Mouse (Mus musculus) splenic B cell, adult 2 months (primary cell): Measurements from ENCODE around the gene Rps15.

Experiments used
- DNase-seq: peaks from one replicate; pipeline ENCODE4 v3.0.0-alpha.2; 2011; ENCODE audit warnings: low read depth, low spot score
- H3K27me3 ChIP-seq: 2 replicates; pipeline ENCODE4 v1.6.1; 2012; ENCODE audit warnings: mild to moderate bottlenecking, low read length, moderate library complexity, mixed read lengths; ENCODE audit not compliant: control insufficient read depth, poor library complexity, insufficient read depth, severe bottlenecking
- H3K36me3 ChIP-seq: 2 replicates; pipeline ENCODE4 v1.6.1; 2012; ENCODE audit warnings: mild to moderate bottlenecking, low read length, moderate library complexity, mixed read lengths; ENCODE audit not compliant: control insufficient read depth, poor library complexity, insufficient read depth, severe bottlenecking

Gene Rps15

DNA sequence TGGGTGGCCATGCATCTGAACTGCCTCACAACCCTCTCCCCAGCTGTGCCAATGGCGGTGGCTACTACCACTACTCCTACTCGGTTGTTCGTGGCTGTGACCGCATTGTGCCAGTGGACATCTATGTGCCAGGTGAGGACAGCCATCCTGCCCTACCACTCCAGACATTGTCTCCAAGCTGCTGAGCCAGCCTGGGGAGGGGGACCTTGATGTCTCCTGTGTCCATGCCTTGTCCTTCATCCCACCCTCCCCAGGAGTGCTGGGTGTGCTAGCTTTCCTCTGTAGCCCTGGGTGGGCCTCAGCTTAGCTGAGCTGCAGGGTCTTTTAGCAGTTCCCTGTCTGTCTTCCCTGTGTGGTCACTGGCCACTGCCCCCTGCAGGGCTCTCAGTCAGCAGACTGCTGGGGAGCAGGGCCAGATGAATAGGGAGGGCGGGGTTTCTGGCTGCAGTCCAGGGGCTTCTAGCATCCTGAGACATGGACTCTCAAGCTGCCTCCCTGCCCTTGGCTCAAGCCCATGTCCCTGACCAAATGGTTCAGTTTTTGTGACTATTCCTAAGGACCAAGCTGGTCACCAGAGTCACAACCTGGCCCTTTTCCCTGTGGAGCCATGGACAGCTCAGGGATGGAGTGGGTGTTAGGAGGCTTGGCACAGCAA lies 36.2 kb upstream of the Rps15 start:
- Histone ChIP-seq H3K36me3 (peaks cover 4% of the 10 kb centered on the region), H3K27me3 (no peaks in the 10 kb centered on the region)
- no peak for DNase-seq

DNA sequence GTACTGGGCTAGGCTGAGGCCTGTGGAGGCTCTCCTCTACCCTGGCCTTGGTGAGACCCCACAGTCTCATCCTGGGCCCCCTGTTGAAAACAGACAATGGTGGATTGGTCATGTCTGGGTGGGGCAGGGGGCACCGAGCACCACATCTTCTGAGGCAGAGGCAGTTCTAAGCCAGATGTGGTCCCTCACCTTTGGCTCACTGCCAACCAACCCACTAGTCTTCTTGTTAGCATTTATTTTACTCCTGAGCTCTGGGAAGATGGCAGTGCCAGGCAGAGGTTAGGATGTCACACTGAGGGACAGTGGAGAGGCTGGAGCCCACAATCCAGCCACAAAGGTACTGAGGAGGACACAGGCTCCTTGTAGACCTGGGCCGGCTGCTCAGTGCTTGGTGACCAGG lies 34.3 kb upstream of the Rps15 start:
- H3K27me3 ChIP-seq = no peaks in the 10 kb centered on the region
- peaks cover 4% of the 10 kb centered on the region for H3K36me3 ChIP-seq
- DNase-seq = no peak

DNA sequence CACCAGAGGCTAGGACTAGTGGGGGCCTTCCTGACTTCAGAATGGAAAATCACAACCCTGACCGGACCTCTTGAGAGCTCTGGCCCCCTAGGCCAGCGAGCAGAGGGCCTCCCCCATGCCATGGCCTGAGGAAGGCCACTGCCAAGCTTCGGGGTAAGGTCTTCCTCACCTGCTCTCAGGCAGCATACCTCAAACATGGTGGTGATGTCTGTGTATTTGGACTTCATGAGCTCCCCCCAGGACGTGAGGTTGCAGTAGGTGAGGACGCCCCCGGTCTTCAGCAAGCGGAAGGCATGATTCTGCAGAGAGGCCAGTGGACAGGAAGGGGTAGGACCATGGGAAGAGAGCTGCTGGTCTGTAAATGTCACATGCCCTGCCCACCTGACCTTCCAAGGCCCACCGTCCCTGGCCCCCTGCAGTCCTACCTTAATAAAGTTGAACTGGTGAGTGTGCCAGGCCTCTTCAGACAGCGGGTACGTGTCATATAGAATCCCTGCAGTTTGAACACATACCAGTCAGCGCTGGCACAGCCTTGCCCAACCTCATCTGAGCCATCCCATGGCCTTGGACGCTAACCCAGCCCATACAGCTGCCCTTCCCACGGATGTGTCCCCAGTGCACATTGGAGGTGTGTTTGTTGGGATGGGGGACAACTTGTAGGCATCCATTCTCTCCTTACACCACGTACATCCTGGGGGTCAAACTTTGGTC lies 33.3 kb upstream of the Rps15 start:
- DNase-seq = no peak
- H3K27me3 ChIP-seq = no peaks in the 10 kb centered on the region
- peaks cover 4% of the 10 kb centered on the region for H3K36me3 ChIP-seq

DNA sequence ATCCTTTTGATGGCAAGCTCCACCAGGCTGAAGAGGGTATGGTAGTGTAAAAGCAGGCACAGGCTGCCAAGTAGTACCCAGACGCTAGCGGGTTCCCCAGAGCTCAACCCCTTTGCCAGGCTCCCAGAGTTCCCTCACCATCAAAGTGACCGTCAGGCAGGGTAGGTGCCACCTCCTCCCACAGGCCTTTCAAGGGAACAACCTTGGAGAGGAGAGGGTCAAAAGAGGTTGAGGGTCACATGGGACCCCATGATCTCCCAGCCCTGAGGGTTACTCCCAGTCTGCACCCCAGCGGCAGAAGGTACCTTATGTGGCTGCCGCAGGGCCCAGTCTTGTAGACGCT lies 32.8 kb upstream of the Rps15 start:
- Histone ChIP-seq H3K36me3 (peaks cover 4% of the 10 kb centered on the region), H3K27me3 (no peaks in the 10 kb centered on the region)
- DNase-seq = no peak

DNA sequence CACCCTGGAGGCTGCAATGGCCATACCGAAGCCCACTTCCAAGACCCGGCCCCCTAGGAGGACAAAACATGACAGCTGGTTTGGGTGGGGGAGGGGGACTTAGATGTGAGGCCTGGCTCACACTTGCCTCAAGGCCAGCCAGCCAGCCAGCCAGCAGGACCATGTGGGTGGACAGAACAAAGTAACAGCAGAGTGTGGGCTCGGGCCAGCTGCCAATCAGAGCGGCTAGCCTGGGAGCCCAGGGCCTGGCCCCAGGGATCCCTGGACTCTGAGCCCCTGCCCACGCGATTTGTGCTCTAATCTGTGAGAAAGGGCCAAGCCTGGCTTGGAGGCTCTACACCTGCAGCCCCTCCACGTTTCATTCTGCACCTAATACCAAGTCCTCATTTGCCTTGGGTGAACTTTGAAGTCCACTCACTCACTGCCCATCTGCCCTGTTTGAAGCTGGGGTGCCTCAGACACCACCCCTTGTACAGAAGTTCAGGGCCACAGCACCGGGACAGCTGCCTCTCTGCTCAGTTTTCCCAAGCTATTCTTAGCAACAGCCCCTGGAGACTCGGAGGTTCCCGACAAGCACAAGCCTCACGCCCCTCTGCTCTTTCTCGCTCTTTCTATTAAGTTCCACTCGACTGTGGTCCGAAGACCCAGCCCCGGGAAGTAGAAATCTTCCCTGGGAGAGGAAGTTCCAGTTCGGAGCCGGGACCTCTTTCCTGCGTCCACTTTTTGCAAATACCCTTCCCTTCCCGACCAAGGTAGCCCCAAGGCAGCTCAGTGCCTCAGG lies 32.2 kb upstream of the Rps15 start:
- Histone ChIP-seq H3K27me3 (no peaks in the 10 kb centered on the region), H3K36me3 (peaks cover 4% of the 10 kb centered on the region)
- DNase-seq = no peak

DNA sequence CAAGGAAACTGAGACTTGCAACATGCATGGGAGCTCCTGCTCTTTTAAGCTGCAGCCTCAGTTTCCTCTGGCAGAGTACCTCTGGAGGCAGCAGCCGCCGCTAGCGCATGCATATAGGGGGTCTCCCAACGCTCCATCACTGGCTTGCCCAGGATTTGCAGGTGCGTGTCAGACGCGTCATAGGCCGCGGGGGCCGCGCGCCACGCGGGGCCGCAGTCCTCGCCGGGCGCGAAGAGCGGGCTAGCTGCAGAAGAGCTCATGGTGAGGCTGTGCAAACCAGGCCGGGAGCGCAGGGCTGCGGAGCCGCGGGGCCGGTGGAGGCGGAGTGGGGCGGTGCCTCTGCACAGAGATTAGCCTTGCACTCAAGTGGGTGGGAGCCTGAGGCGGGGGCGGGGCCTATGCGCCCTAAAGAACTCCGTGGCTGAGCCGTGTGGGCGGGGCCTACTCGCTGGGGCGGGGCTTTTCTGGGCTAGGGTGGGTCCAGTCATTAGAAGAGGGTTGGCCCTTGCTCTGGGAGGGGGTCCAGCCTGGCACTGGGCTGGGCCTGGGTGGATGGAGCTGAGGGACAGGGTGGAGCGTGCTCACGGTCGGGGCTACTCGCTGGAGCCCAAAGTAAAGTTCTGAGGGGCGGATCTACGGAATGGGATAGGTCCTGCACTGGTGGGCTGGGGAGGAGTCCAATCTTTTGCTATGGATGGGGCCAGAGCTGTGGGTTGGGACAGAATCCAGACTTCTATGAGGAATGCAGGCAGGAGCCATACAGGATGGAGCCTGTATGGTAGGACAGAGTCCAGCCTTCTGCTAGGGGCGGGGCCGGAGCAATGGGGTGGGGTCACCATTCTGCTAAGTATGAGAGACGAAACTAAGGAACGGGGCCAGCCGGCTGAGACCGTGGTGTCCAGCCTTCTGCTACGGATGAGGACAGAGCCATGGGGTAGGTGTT lies 31.3 kb upstream of the Rps15 start, which contains the start of the genes Gamt and Dazap1:
Gene Gamt (minus strand): TSS at position 371 of the 943 bp plus-strand sequence.
Gene Dazap1 (plus strand): TSS at position 845 of the 943 bp plus-strand sequence.
- peak; percentile 94 for DNase-seq
- Histone ChIP-seq H3K27me3 (no peaks in the 10 kb centered on the region), H3K36me3 (peaks cover 2% of the 10 kb centered on the region)

DNA sequence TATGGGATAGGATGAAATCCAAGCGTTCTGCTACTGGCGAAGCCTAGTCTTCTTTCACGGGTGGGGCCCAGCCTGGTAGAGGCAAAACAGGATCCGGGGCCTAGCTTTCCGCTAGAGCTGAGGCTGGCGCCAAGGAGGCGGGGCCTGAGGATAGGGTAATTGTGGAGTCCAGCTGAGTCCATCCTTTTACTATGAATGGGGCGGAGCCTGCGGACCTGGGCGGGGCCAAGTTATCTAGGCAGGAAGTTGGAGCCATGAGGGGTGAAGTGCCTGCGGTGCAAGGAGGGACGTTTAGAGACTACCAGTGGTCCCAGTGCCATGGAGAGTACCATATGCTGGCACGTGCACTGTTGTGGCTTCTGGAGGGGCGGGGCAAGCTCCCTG lies 30.7 kb upstream of the Rps15 start:
- DNase-seq = peak; percentile 89
- peaks cover 2% of the 10 kb centered on the region for H3K36me3 ChIP-seq
- no peaks in the 10 kb centered on the region for H3K27me3 ChIP-seq

DNA sequence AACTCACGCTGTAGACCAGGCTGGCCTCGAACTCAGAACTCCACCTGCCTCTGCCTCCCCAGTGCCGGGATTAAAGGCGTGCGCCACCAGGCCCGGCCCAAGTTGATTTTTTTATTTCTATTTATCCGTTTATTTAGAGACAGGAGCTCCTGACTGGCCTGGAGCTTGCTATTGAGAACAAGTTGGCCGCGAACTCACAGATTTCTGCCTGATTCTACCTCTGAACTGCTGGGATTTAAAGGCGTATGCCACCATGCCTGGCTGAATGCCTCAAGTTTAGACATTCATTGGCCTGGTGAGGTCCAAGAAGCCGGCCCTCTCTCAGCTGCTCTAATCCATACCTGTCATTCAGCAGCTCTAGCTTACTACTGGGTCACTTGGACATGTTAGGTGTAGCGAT lies 30.1 kb upstream of the Rps15 start:
- Histone ChIP-seq H3K36me3 (no peaks in the 10 kb centered on the region), H3K27me3 (no peaks in the 10 kb centered on the region)
- no peak for DNase-seq

DNA sequence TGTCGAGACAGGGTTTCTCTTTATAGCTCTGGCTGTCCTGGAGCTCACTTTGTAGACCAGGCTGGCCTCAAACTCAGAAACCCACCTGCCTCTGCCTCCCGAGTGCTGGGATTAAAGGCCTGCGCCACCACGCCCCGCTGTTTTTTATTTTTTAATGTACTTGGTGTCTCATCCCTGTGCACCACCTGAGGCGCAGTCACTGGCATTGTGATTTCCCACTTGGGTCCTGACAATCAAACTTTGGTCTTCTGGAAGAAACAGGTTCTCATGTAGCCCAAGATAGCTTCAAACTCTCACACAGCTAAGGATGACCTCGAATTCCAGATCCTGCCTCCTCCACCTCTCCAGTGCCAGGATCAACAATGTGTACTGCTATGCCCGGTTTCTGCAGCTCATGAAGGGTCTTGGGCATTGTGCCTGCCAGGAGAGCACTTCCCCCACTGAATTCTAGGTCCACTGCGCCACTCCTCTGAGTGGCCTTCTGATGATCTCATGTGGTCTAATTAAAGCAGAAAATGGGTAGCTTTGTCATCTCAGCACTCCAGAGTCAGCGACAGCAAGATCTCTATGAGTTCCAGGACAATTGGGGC lies 29.4 kb upstream of the Rps15 start:
- H3K36me3 ChIP-seq = no peaks in the 10 kb centered on the region
- no peak for DNase-seq
- no peaks in the 10 kb centered on the region for H3K27me3 ChIP-seq

DNA sequence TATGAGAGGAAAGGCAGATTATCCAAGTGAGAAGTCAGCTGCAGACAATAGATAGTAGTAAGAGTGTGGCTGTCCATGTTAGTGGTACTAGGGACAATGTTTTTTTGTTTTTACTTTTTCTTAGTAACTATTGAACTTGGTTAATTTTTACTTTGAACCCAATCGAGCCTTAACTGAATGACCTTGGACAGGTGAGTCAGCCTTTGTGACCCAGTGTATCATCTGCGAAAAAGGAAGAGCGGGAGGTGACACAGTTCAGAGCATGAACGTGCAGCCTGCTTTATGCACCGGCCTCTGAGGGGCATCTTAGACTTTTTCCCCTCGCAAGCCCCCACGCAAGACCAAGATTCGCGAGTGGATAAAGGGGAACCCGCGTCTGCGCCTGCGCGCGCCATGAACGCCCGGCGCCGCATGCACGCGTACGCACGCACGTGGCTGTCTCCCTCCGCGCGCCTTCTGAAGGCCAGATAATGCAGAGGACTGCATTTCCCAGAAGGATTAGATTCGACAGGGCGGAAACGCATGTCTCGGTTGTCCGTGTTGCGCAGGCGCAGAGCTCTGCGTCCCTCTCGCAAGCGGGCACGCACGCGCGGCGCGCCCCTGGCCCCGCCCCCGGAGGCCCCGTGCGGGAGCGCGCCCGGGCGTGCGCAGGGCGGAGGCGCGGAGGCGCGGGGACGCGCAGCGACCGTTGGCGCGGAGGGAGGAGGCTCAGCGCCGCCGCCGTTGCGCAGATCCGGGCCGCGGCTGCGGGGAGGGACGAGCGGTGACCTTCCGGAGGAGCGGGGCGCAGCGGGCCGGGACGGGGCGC lies 27.7 kb upstream of the Rps15 start:
- DNase-seq = peak; percentile 99
- H3K36me3 ChIP-seq = no peaks in the 10 kb centered on the region; the same call in 1 of the 2 replicates
- no peaks in the 10 kb centered on the region for H3K27me3 ChIP-seq

DNA sequence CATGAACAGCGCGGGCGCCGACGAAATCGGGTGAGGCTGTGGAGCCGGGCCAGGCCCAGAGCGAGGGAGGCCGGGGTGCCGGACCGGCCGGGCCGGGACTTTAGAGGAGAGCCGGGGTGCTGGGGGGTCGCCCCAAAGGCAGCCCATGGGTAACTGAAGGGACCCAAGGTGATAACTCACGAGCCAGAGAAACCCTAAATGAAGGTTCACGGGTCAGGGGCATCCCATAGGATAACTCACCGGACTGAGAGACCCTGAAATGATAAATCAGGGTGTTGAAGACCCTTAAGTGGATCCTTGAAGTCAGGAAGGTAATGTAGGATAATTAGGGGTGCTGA lies 27.1 kb upstream of the Rps15 start:
- H3K36me3 ChIP-seq = no peaks in the 10 kb centered on the region; the same call in 1 of the 2 replicates
- H3K27me3 ChIP-seq = no peaks in the 10 kb centered on the region
- no peak for DNase-seq

DNA sequence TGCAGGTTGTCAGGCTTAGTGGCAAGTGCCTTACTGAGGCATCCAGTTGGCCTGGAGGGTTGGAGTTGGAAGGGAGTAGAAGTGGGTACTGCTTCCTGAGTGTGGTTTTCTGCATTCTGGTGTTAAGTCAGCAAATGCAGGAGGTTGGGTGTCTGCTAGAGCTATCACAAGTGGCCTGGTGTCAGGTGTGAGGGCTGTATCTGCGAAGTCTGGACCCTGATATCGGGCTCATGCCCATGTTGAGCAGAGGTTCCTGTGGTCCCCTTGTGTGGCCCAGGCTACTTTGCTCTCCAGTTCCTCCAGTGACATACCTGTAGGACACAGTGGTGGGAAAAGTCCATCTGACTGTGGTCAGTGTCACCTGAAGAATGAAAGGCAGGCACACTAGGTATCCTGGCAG lies 22.2 kb upstream of the Rps15 start:
- Histone ChIP-seq H3K36me3 (peaks cover 4% of the 10 kb centered on the region), H3K27me3 (no peaks in the 10 kb centered on the region)
- no peak for DNase-seq

DNA sequence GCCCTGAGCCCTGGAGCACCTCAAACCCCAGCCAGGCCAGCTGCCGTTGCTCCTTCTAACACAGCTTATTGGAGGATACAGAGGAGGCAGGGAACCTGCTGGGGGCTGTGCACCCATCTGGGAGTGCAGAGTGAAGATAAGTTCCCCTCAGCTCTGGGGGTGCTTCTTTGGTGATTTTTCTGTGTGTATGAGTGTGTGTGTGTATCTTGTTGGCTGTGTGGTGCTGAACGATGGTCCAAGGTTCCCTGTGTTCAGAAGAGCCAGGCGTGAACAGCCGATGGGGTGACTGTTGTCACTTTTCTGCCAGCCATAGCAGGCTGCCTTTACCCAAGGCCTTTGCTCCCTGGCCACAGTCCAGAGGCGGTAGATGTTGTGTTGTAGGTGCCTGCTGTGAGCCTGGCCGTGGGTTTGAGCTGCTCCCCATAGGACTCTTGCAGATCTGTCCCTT lies 21.5 kb upstream of the Rps15 start:
- DNase-seq = no peak
- Histone ChIP-seq H3K27me3 (no peaks in the 10 kb centered on the region), H3K36me3 (peaks cover 4% of the 10 kb centered on the region)
